Mouse (Mus musculus): ENCODE measurements around the gene Olfr1467.

Olfr1467 gene

GRCm38 (mm10) chr19:13361936-13362335, at the start of gene Olfr1467:
Gene Olfr1467, plus strand, starts transcription at chr19:13362236.
- no peak for DNase-seq

GRCm38 (mm10) chr19:13315441-13315840, 46.6 kb upstream of the Olfr1467 start, which contains the start of gene Olfr1465:
Gene Olfr1465, minus strand, starts transcription at chr19:13315541.
- no peak for DNase-seq

- no peak for DNase-seq
Observed at GRCm38 (mm10) chr19:13338562-13338961, 23.5 kb upstream of the Olfr1467 start, which contains the start of gene Olfr1466. Gene Olfr1466, plus strand, starts transcription at chr19:13338862.

- DNase-seq = no peak
Observed at GRCm38 (mm10) chr19:13407549-13407948, 45.5 kb downstream of the Olfr1467 start, which contains the start of gene Olfr1469. Gene Olfr1469, plus strand, starts transcription at chr19:13407849.
